Mouse (Mus musculus) myocyte (in vitro differentiated cells): ENCODE results near the gene Eaf2. TPM values are rescaled to one million over a fixed set of nuclear protein-coding genes. Genes with fewer than 3 reads are reported as not detected.

Experiments
- H3K27me3 ChIP-seq: one replicate; pipeline ENCODE4 v1.6.1; 2011; ENCODE audit not compliant: control insufficient read depth, insufficient read depth, insufficient read length
- H3K36me3 ChIP-seq: one replicate; pipeline ENCODE4 v1.6.1; 2011; ENCODE audit not compliant: control insufficient read depth, insufficient read depth
- H3K4me2 ChIP-seq: one replicate; pipeline ENCODE4 v1.6.1; 2011; ENCODE audit warnings: low read depth, control low read depth
- H3K4me3 ChIP-seq: one replicate; pipeline ENCODE4 v1.5.1; 2011; ENCODE audit warnings: mild to moderate bottlenecking, control low read depth, moderate library complexity
- H3K79me2 ChIP-seq: one replicate; pipeline ENCODE4 v1.6.1; 2011; ENCODE audit not compliant: control insufficient read depth, insufficient read depth
- H3ac ChIP-seq: one replicate; pipeline ENCODE4 v1.6.1; 2011; ENCODE audit not compliant: control insufficient read depth, insufficient read length
- CEBPB ChIP-seq: IDR thresholded peaks from 2 replicates; pipeline ENCODE4 v1.6.1; 2011; ENCODE audit warnings: mild to moderate bottlenecking, moderate library complexity; ENCODE audit not compliant: poor library complexity, insufficient read depth, severe bottlenecking
- E2F4 ChIP-seq: IDR thresholded peaks from one replicate; pipeline ENCODE4 v1.6.1; 2011; ENCODE audit warnings: mild to moderate bottlenecking, control low read depth, moderate library complexity; ENCODE audit not compliant: insufficient read depth
- MAX ChIP-seq: IDR thresholded peaks from one replicate; pipeline ENCODE4 v1.6.1; 2011; ENCODE audit warnings: low read depth, mild to moderate bottlenecking, control low read depth
- MYOD1 ChIP-seq, 3 experiments: IDR thresholded peaks; one replicate each; pipeline ENCODE4 v1.6.1; 2011; ENCODE audit warnings: control low read depth in 2 of 3, low read depth in 2 of 3, mild to moderate bottlenecking in 2 of 3, moderate library complexity in 1 of 3; ENCODE audit not compliant: insufficient read length in 2 of 3, control insufficient read depth in 1 of 3
- MYOG ChIP-seq, 3 experiments: IDR thresholded peaks; one replicate each; pipeline ENCODE4 v1.6.1; 2011; ENCODE audit warnings: control low read depth in 2 of 3, low read depth in 2 of 3, mild to moderate bottlenecking in 2 of 3; ENCODE audit not compliant: insufficient read length in 2 of 3, control insufficient read depth in 1 of 3, insufficient read depth in 1 of 3
- POLR2A ChIP-seq: IDR thresholded peaks from one replicate; pipeline ENCODE4 v1.6.1; 2011; ENCODE audit warnings: low read depth, mild to moderate bottlenecking, control low read depth, moderate library complexity; ENCODE audit not compliant: insufficient read length
- POLR2AphosphoS2 ChIP-seq: IDR thresholded peaks from one replicate; pipeline ENCODE4 v1.6.1; 2011; ENCODE audit warnings: low read depth, control low read depth; ENCODE audit not compliant: insufficient read length
- REST ChIP-seq: IDR thresholded peaks from one replicate; pipeline ENCODE4 v1.6.1; 2011; ENCODE audit warnings: mild to moderate bottlenecking, control low read depth, moderate library complexity; ENCODE audit not compliant: insufficient read depth, insufficient read length
- SRF ChIP-seq: IDR thresholded peaks from one replicate; pipeline ENCODE4 v1.6.1; 2011; ENCODE audit warnings: low read depth; ENCODE audit not compliant: control insufficient read depth, insufficient read length
- TCF12 ChIP-seq: IDR thresholded peaks from one replicate; pipeline ENCODE4 v1.6.1; 2011; ENCODE audit warnings: mild to moderate bottlenecking, control low read depth; ENCODE audit not compliant: poor library complexity, insufficient read depth, severe bottlenecking
- TCF3 ChIP-seq: IDR thresholded peaks from one replicate; pipeline ENCODE4 v1.6.1; 2011; ENCODE audit warnings: low read depth, control low read depth; ENCODE audit not compliant: insufficient read length
- USF1 ChIP-seq: IDR thresholded peaks from one replicate; pipeline ENCODE4 v1.6.1; 2011; ENCODE audit warnings: low read depth, mild to moderate bottlenecking, control low read depth, moderate library complexity
- polyA plus RNA-seq: library from polyadenylated mRNA; unstranded; fragments of >200 nt; fragmentation: generic; extraction: Trizol; gene quantifications from one replicate; pipeline ENCODE4 v1.2.1, GENCODE M21; 2012; ENCODE audit warnings: missing spikeins

Gene Eaf2
- polyA plus RNA-seq, 1 experiment: 0.90 TPM

GRCm38 (mm10) chr16:36893317-36893716 lies 18.5 kb upstream of the Eaf2 start:
- no peak for TF ChIP-seq TCF3
- no peak for TF ChIP-seq TCF12
- no peak for TF ChIP-seq E2F4
- TF ChIP-seq CEBPB: no peak
- TF ChIP-seq REST: no peak
- no peak for TF ChIP-seq POLR2AphosphoS2
- TF ChIP-seq MAX: no peak
- no peak for TF ChIP-seq MYOG (IDR thresholded peaks at IDR 0.05; ENCODE audit: control insufficient read depth in 1 of 3, insufficient read depth in 1 of 3, insufficient read length in 2 of 3, low read depth in 2 of 3)
- no peak for TF ChIP-seq MYOD1 (IDR thresholded peaks at IDR 0.05; ENCODE audit: control insufficient read depth in 1 of 3, insufficient read length in 2 of 3, low read depth in 2 of 3)
- TF ChIP-seq POLR2A: no peak
- no peak for TF ChIP-seq USF1
- no peak for TF ChIP-seq SRF
- no peaks in the 10 kb centered on the region for H3K79me2 ChIP-seq
- H3K4me2 ChIP-seq: no peak overlapping the region
- no peak overlapping the region for H3K4me3 ChIP-seq
- no peak overlapping the region for H3ac ChIP-seq
- H3K27me3 ChIP-seq: no peaks in the 10 kb centered on the region
- peaks cover 21% of the 10 kb centered on the region for H3K36me3 ChIP-seq

GRCm38 (mm10) chr16:36891415-36891814 lies 16.6 kb upstream of the Eaf2 start:
- H3K79me2 ChIP-seq: no peaks in the 10 kb centered on the region
- peaks cover 15% of the 10 kb centered on the region for H3K36me3 ChIP-seq
- H3K27me3 ChIP-seq: no peaks in the 10 kb centered on the region
- no peak overlapping the region for H3ac ChIP-seq
- TF ChIP-seq MAX (no peak), MYOD1 (IDR thresholded peaks at IDR 0.05; ENCODE audit: control insufficient read depth in 1 of 3, insufficient read length in 2 of 3, low read depth in 2 of 3) (no peak), POLR2A (no peak), TCF12 (no peak), CEBPB (no peak), E2F4 (no peak), REST (no peak)
- H3K4me3 ChIP-seq: no peak overlapping the region
- H3K4me2 ChIP-seq: no peak overlapping the region

GRCm38 (mm10) chr16:36890559-36890958 lies 15.8 kb upstream of the Eaf2 start:
- H3K79me2 ChIP-seq: no peaks in the 10 kb centered on the region
- peaks cover 19% of the 10 kb centered on the region for H3K36me3 ChIP-seq
- no peak overlapping the region for H3K4me2 ChIP-seq
- TF ChIP-seq REST (no peak), POLR2AphosphoS2 (no peak), TCF12 (no peak), MAX (no peak), E2F4 (no peak), USF1 (no peak), MYOD1 (IDR thresholded peaks at IDR 0.05; ENCODE audit: control insufficient read depth in 1 of 3, insufficient read length in 2 of 3, low read depth in 2 of 3) (no peak), CEBPB (no peak), TCF3 (no peak), MYOG (IDR thresholded peaks at IDR 0.05; ENCODE audit: control insufficient read depth in 1 of 3, insufficient read depth in 1 of 3, insufficient read length in 2 of 3, low read depth in 2 of 3) (no peak), SRF (no peak), POLR2A (no peak)
- H3ac ChIP-seq: no peak overlapping the region
- no peak overlapping the region for H3K4me3 ChIP-seq
- H3K27me3 ChIP-seq: no peaks in the 10 kb centered on the region

GRCm38 (mm10) chr16:36887546-36887945 lies 12.7 kb upstream of the Eaf2 start:
- H3K79me2 ChIP-seq: peaks cover 11% of the 10 kb centered on the region
- no peak overlapping the region for H3K4me3 ChIP-seq
- TF ChIP-seq TCF3 (no peak), REST (peak; percentile 36), MYOG (IDR thresholded peaks at IDR 0.05; ENCODE audit: control insufficient read depth in 1 of 3, insufficient read depth in 1 of 3, insufficient read length in 2 of 3, low read depth in 2 of 3) (no peak)
- H3K4me2 ChIP-seq: no peak overlapping the region
- H3ac ChIP-seq: no peak overlapping the region
- no peaks in the 10 kb centered on the region for H3K27me3 ChIP-seq
- peaks cover 15% of the 10 kb centered on the region for H3K36me3 ChIP-seq

DNA sequence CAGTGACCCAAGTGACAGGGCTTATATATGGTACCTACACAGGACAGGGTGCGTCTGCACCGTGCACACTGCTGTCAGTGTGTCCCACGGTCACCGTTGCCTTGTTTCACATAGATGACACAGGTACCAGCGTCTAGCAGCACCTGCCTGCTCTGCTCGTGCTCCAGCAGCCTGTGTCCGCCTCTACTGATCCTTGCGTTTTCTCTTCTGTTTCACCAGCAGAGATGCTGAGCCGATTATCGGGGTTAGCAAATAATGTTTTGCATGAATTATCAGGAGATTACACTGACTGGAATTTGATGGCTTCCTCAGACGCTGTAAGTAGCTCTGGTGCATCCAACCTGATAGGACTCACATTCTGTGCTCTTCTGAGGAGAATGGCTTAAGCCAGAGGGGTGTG lies 11.1 kb upstream of the Eaf2 start:
- Histone ChIP-seq H3K4me2 (no peak overlapping the region), H3K27me3 (no peaks in the 10 kb centered on the region), H3K4me3 (no peak overlapping the region), H3K79me2 (peaks cover 16% of the 10 kb centered on the region), H3K36me3 (peaks cover 7% of the 10 kb centered on the region), H3ac (no peak overlapping the region)
- TF ChIP-seq SRF (no peak), MYOG (IDR thresholded peaks at IDR 0.05; ENCODE audit: control insufficient read depth in 1 of 3, insufficient read depth in 1 of 3, insufficient read length in 2 of 3, low read depth in 2 of 3) (no peak)
